Mouse (Mus musculus) hindbrain, embryonic 16.5 days (tissue): ENCODE results near the gene Zfp953. TPM values are rescaled to one million over a fixed set of nuclear protein-coding genes. Genes with fewer than 3 reads are reported as not detected.
A peak's percentile ranks its signal among the peaks of the same experiment; 100 is the strongest.
"Not testable (repeated sequence)": the region's sequence is repeated elsewhere in the genome, so short reads cannot be mapped to it uniquely, and the experiment has no call there.

ENCODE experiments used
- ATAC-seq: fragments of 200-750 bp; cut with Nextera tagmentation; 2 replicates; pipeline ENCODE4 v1.8.0; 2017; ENCODE audit warnings: moderate TSS enrichment, moderate library complexity
- H3K27ac ChIP-seq: fragments of 300-500 bp; sonication (generic); 2 replicates; pipeline ENCODE4 v1.5.1; 2014; ENCODE audit warnings: low read depth, mild to moderate bottlenecking, control low read depth, low read length, moderate library complexity
- H3K27me3 ChIP-seq: fragments of 300-500 bp; sonication (generic); replicated peaks from 2 replicates; pipeline ENCODE4 v1.6.1; 2014; ENCODE audit warnings: low read length; ENCODE audit not compliant: control insufficient read depth, insufficient read depth
- H3K36me3 ChIP-seq: fragments of 300-500 bp; sonication (generic); 2 replicates; pipeline ENCODE4 v1.6.1; 2014; ENCODE audit warnings: mild to moderate bottlenecking, low read length, moderate library complexity, mixed read lengths; ENCODE audit not compliant: control insufficient read depth, insufficient read depth
- H3K4me1 ChIP-seq: fragments of 300-500 bp; sonication (generic); 2 replicates; pipeline ENCODE4 v1.6.1; 2014; ENCODE audit warnings: low read depth, low read length; ENCODE audit not compliant: control insufficient read depth, insufficient read depth
- H3K4me2 ChIP-seq: fragments of 300-500 bp; sonication (generic); 2 replicates; pipeline ENCODE4 v1.6.1; 2014; ENCODE audit warnings: mild to moderate bottlenecking, low read length, control low read depth, moderate library complexity
- H3K4me3 ChIP-seq: fragments of 300-500 bp; sonication (generic); 2 replicates; pipeline ENCODE4 v1.5.1; 2014; ENCODE audit warnings: mild to moderate bottlenecking, low read length, control low read depth, moderate library complexity
- H3K9ac ChIP-seq: fragments of 300-500 bp; sonication (generic); 2 replicates; pipeline ENCODE4 v1.6.1; 2014; ENCODE audit warnings: low read depth, mild to moderate bottlenecking, control low read depth, low read length, moderate library complexity
- H3K9me3 ChIP-seq: fragments of 300-500 bp; sonication (generic); 2 replicates; pipeline ENCODE4 v1.6.1; 2014; ENCODE audit warnings: mild to moderate bottlenecking, low read length, moderate library complexity; ENCODE audit not compliant: control insufficient read depth
- WGBS: fragments of 180-500 bp; shearing (Covaris S2); extraction: QIAGEN DNeasy Blood & Tissue Kit; methylation state at CpG from one replicate; pipeline ENCODE4 v1.1.7; 2014; 5-methylcytosine and 5-hydroxymethylcytosine counted together
- polyA plus RNA-seq: library from polyadenylated mRNA; unstranded; fragments of >200 nt; fragmentation: Nextera tagmentation; extraction: Ambion mirVana; gene quantifications from 2 replicates; pipeline ENCODE4 v1.2.1, GENCODE M21; 2015

The Zfp953 gene
- 0.58 and 0.60 TPM in 2 replicates for polyA plus RNA-seq

GRCm38 (mm10) chr13:67360131-67360744, at the start of gene Zfp953, which contains the start of gene Gm28044:
Gene Zfp953 (minus strand): TSS chr13:67360605.
Gene Gm28044 (minus strand): TSS chr13:67360536.
- Histone ChIP-seq H3K4me1 (peaks cover 10% of the 10 kb centered on the region), H3K4me2 (peak within 1 kb of the TSS; percentile 91), H3K27ac (peak within 1 kb of the TSS; percentile 5; the same call in 1 of the 2 replicates), H3K9ac (peak within 1 kb of the TSS; percentile 61), H3K9me3 (no peaks in the 10 kb centered on the region), H3K4me3 (peak within 1 kb of the TSS; percentile 57), H3K27me3 (no peaks in the 10 kb centered on the region), H3K36me3 (no peaks in the 10 kb centered on the region)
- under 1% methylated on average over 15 of the region's 15 CpGs for WGBS
- ATAC-seq, result peak; percentile 97

- H3K27me3 ChIP-seq, H3K9me3 ChIP-seq, H3K4me1 ChIP-seq, H3K36me3 ChIP-seq: not testable (repeated sequence)
- Histone ChIP-seq H3K27ac (peak within 1 kb of the TSS; percentile 48; the same call in 1 of the 2 replicates), H3K4me3 (peak within 1 kb of the TSS; percentile 73), H3K4me2 (peak within 1 kb of the TSS; percentile 77), H3K9ac (peak within 1 kb of the TSS; percentile 73)
- peak; percentile 99 for ATAC-seq
- WGBS, result 5% methylated on average over 14 of the region's 16 CpGs
These were observed 38.9 kb upstream of the Zfp953 start, which contains the start of gene Zfp429 for GRCm38 (mm10) chr13:67399183-67399903. Gene Zfp429 (minus strand): TSS chr13:67399819.

- 59% methylated on average over 3 of the region's 3 CpGs for WGBS
- not testable (repeated sequence) for H3K36me3 ChIP-seq, H3K4me1 ChIP-seq, H3K9me3 ChIP-seq, H3K9ac ChIP-seq, H3K4me2 ChIP-seq, H3K27me3 ChIP-seq, ATAC-seq, H3K4me3 ChIP-seq, H3K27ac ChIP-seq
These were observed 15.8 kb upstream of the Zfp953 start for GRCm38 (mm10) chr13:67376255-67376654.

GRCm38 (mm10) chr13:67375050-67375911, 14.9 kb upstream of the Zfp953 start, which contains the start of the genes Gm28041 and Zfp456:
Gene Gm28041 (minus strand): TSS chr13:67375733.
Gene Zfp456 (minus strand): TSS chr13:67375810.
- H3K27ac ChIP-seq, H3K9me3 ChIP-seq, H3K4me1 ChIP-seq, H3K36me3 ChIP-seq, H3K27me3 ChIP-seq: not testable (repeated sequence)
- H3K4me2 ChIP-seq, result peak within 1 kb of the TSS; percentile 68
- ATAC-seq, result peak; percentile 98
- peak within 1 kb of the TSS; percentile 61 for H3K9ac ChIP-seq
- H3K4me3 ChIP-seq, result peak within 1 kb of the TSS; percentile 46
- WGBS, result 17% methylated on average over 13 of the region's 15 CpGs

- H3K27me3 ChIP-seq, result no peaks in the 10 kb centered on the region
- no peaks in the 10 kb centered on the region for H3K4me1 ChIP-seq
- no peak overlapping the region for H3K4me2 ChIP-seq
- no peak overlapping the region for H3K4me3 ChIP-seq
- no peak for ATAC-seq
- H3K36me3 ChIP-seq, result no peaks in the 10 kb centered on the region
- H3K27ac ChIP-seq, result no peak overlapping the region
- H3K9ac ChIP-seq, result no peak overlapping the region
- no peaks in the 10 kb centered on the region for H3K9me3 ChIP-seq
These were observed 8.6 kb downstream of the Zfp953 start for GRCm38 (mm10) chr13:67351854-67352253.

GRCm38 (mm10) chr13:67343422-67343821, 17.0 kb downstream of the Zfp953 start:
- 87% methylated on average over 2 of the region's 2 CpGs for WGBS
- Histone ChIP-seq H3K27me3 (no peaks in the 10 kb centered on the region), H3K27ac (no peak overlapping the region), H3K9me3 (no peaks in the 10 kb centered on the region), H3K4me1 (no peaks in the 10 kb centered on the region), H3K36me3 (no peaks in the 10 kb centered on the region), H3K9ac (no peak overlapping the region), H3K4me2 (no peak overlapping the region), H3K4me3 (no peak overlapping the region)
- ATAC-seq, result no peak

- no peaks in the 10 kb centered on the region for H3K27me3 ChIP-seq
- H3K4me2 ChIP-seq, result peak overlapping the region; percentile 69
- WGBS, result 56% methylated on average over 1 of the region's 1 CpGs
- no peaks in the 10 kb centered on the region for H3K9me3 ChIP-seq
- H3K36me3 ChIP-seq, result no peaks in the 10 kb centered on the region
- peak overlapping the region; percentile 51 for H3K4me3 ChIP-seq
- H3K9ac ChIP-seq, result peak overlapping the region; percentile 68
- peak; percentile 25 for ATAC-seq
- H3K27ac ChIP-seq, result no peak overlapping the region
- peaks cover 9% of the 10 kb centered on the region for H3K4me1 ChIP-seq
These were observed 27.5 kb downstream of the Zfp953 start for GRCm38 (mm10) chr13:67332877-67333276.

GRCm38 (mm10) chr13:67332019-67332724, 28.2 kb downstream of the Zfp953 start, which contains the start of gene Zfp595:
Gene Zfp595 (minus strand): TSS chr13:67332570.
- H3K27me3 ChIP-seq, result no peaks in the 10 kb centered on the region
- ATAC-seq, result peak; percentile 97
- H3K4me3 ChIP-seq, result peak within 1 kb of the TSS; percentile 51
- 13% methylated on average over 17 of the region's 17 CpGs for WGBS
- no peaks in the 10 kb centered on the region for H3K36me3 ChIP-seq
- H3K4me1 ChIP-seq, result peaks cover 9% of the 10 kb centered on the region
- peak within 1 kb of the TSS; percentile 69 for H3K4me2 ChIP-seq
- H3K9ac ChIP-seq, result peak within 1 kb of the TSS; percentile 68
- H3K9me3 ChIP-seq, result no peaks in the 10 kb centered on the region
- peak within 1 kb of the TSS; percentile 54; the same call in 1 of the 2 replicates for H3K27ac ChIP-seq
